Mouse (Mus musculus) ES-E14 (cell line): ENCODE data around the gene Gm21885. TPM values are rescaled to one million over a fixed set of nuclear protein-coding genes. Genes with fewer than 3 reads are reported as not detected.

ENCODE experiments used
- DNase-seq: peaks from one replicate; pipeline ENCODE4 v3.0.0-alpha.2; 2013; ENCODE audit warnings: low read depth, low spot score
- H3K27ac ChIP-seq: 2 replicates; pipeline ENCODE4 v1.5.1; 2012; ENCODE audit warnings: low read depth, mild to moderate bottlenecking, low read length, moderate library complexity, mixed read lengths; ENCODE audit not compliant: poor library complexity, insufficient read depth, severe bottlenecking
- H3K36me3 ChIP-seq: 2 replicates; pipeline ENCODE4 v1.6.1; 2012; ENCODE audit warnings: mild to moderate bottlenecking, low read length, moderate library complexity, mixed read lengths; ENCODE audit not compliant: control insufficient read depth, poor library complexity, insufficient read depth, severe bottlenecking
- H3K4me1 ChIP-seq, 2 experiments: fragments of 150-350 bp in 1 of 2; sonication (generic) in 1 of 2; 2 replicates each; pipeline ENCODE4 v1.6.1; 2012; ENCODE audit warnings: low read length in 2 of 2, mild to moderate bottlenecking in 1 of 2, mixed read lengths in 1 of 2; ENCODE audit not compliant: control insufficient read depth in 2 of 2, insufficient read depth in 2 of 2, poor library complexity in 1 of 2
- H3K4me3 ChIP-seq, 2 experiments: fragments of 150-350 bp in 1 of 2; sonication (generic) in 1 of 2; 2 replicates each; pipeline ENCODE4 v1.5.1; 2012; ENCODE audit warnings: low read length in 2 of 2, low read depth in 1 of 2, mild to moderate bottlenecking in 1 of 2, mixed read lengths in 1 of 2; ENCODE audit not compliant: insufficient read depth in 1 of 2, poor library complexity in 1 of 2, severe bottlenecking in 1 of 2
- H3K9ac ChIP-seq: 2 replicates; pipeline ENCODE4 v1.6.1; 2012; ENCODE audit warnings: low read depth, mild to moderate bottlenecking, low read length, mixed read lengths; ENCODE audit not compliant: poor library complexity, insufficient read depth, severe bottlenecking
- H3K9me3 ChIP-seq: fragments of 150-350 bp; sonication (generic); 2 replicates; pipeline ENCODE4 v1.6.1; 2012; ENCODE audit warnings: low read depth, mild to moderate bottlenecking, low read length; ENCODE audit not compliant: control insufficient read depth, insufficient read depth
- CHD2 ChIP-seq: IDR thresholded peaks from 2 replicates; pipeline ENCODE4 v1.6.1; 2014; ENCODE audit warnings: mild to moderate bottlenecking, low read depth, low read length, inconsistent platforms
- HCFC1 ChIP-seq: IDR thresholded peaks from 2 replicates; pipeline ENCODE4 v1.6.1; 2012; ENCODE audit warnings: low read length, inconsistent platforms, borderline replicate concordance; ENCODE audit not compliant: insufficient read depth
- MAFK ChIP-seq: IDR thresholded peaks from 2 replicates; pipeline ENCODE4 v1.6.1; 2014; ENCODE audit warnings: mild to moderate bottlenecking, low read depth, low read length, inconsistent platforms; ENCODE audit not compliant: insufficient read depth
- ZC3H11A ChIP-seq: IDR thresholded peaks from 2 replicates; pipeline ENCODE4 v1.6.1; 2012; ENCODE audit warnings: low read depth, mild to moderate bottlenecking, inconsistent platforms, low read length, borderline replicate concordance
- ZNF384 ChIP-seq: IDR thresholded peaks from 2 replicates; pipeline ENCODE4 v1.6.1; 2012; ENCODE audit warnings: low read depth, low read length, inconsistent platforms
- in situ Hi-C, 2 experiments: fragments of 600-800 bp; cut with MboI; formaldehyde crosslinking; loops; one replicate each; pipeline ENCODE4 v1.15.1; 2025; ENCODE audit warnings: low sequenced_read_pairs in 2 of 2, inconsistent platforms in 1 of 2; ENCODE audit not compliant: unreplicated experiment in 2 of 2
- total RNA-seq: library from RNA; depleted of rRNA; stranded (reverse); fragments of 300-350 nt; gene quantifications from 2 replicates; pipeline ENCODE4 v1.2.3, GENCODE M21; 2012

Gene Gm21885
- total RNA-seq, 1 experiment, result 0.40 TPM

DNA sequence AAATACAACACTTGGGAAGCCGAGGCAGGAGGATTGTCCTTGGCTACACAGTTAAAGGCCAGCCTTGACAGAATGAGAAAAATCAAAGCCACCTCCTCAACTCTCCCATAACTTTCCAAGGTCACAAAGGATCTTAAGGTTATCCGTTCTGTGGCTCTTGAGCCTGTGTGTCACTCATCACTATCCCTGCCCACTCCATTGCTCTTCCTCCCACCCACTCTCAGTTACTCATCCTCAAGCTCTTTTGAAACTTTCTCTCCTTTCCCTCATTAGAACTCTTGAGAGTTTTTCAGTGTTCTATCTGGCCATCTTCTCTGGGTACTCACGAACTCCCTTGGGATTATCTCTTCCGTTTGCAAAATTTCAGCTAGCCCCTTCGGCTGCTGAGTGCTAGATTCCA, 42.9 kb downstream of the Gm21885 start:
- no peak overlapping the region for H3K4me3 ChIP-seq
- H3K9ac ChIP-seq, result no peak overlapping the region
- H3K27ac ChIP-seq, result no peak overlapping the region
- H3K4me1 ChIP-seq, result peaks cover 0 to 9% of the 10 kb centered on the region in 2 experiments; a peak in 2 of 4 replicates
- no peaks in the 10 kb centered on the region for H3K9me3 ChIP-seq
- no peak for TF ChIP-seq MAFK
- no peak for TF ChIP-seq ZC3H11A
- TF ChIP-seq ZNF384, result no peak
- in situ Hi-C loops, result no loop called here
- no peaks in the 10 kb centered on the region for H3K36me3 ChIP-seq
- no peak for DNase-seq

DNA sequence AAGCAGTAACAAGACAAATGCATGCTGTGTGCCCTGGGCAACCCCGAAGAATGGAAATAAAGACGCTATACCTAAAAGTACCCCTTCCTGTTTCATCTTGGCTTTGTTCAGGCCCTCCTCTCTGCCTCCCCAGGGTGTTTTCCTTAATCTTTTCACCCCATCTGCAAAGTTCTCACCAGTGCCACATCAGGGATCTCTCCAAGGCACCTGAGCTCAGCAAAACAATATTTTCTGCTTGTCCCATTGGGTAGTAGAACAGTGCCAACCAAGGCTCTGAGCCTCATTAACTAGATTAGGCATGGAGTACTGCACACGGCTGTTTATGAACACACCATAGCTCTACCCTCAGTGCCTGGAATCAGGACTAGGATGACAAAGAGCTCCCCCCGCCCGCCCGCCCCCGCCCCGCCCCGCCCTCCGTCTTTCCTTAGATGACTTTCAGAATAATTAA, 45.3 kb downstream of the Gm21885 start:
- DNase-seq, result no peak
- Histone ChIP-seq H3K36me3 (no peaks in the 10 kb centered on the region), H3K9me3 (no peaks in the 10 kb centered on the region), H3K4me1 (0 out of 4 replicates have a peak, but pooled peaks cover 0 to 4% of the 10 kb centered on the region in 2 experiments), H3K4me3 (peak overlapping the region in 1 of 2 experiments; percentile 75; a peak in 2 of 4 replicates), H3K9ac (no peak overlapping the region), H3K27ac (no peak overlapping the region)
- TF ChIP-seq ZNF384 (no peak), MAFK (no peak), CHD2 (no peak), HCFC1 (no peak), ZC3H11A (no peak)
- in situ Hi-C loops, result no loop called here

GRCm38 (mm10) chr11:94327693-94328643, 46.3 kb downstream of the Gm21885 start, which contains the start of gene Ankrd40:
Gene Ankrd40 (plus strand): TSS chr11:94328001.
- Histone ChIP-seq H3K9me3 (no peaks in the 10 kb centered on the region), H3K9ac (peak within 1 kb of the TSS; percentile 92), H3K4me1 (0 out of 4 replicates have a peak, but pooled peaks cover 0 to under 1% of the 10 kb centered on the region in 2 experiments), H3K36me3 (no peaks in the 10 kb centered on the region), H3K4me3 (peak within 1 kb of the TSS; percentile 75 to 82), H3K27ac (peak within 1 kb of the TSS; percentile 49; the same call in 1 of the 2 replicates)
- TF ChIP-seq CHD2 (no peak), ZC3H11A (no peak), HCFC1 (peak; percentile 86), ZNF384 (peak; percentile 82; the same call in 1 of the 2 replicates), MAFK (no peak)
- in situ Hi-C loops, result no loop called here
- peak; percentile 79 for DNase-seq

- Histone ChIP-seq H3K27ac (peak overlapping the region; percentile 49; the same call in 1 of the 2 replicates), H3K9ac (no peak overlapping the region; the same call in 1 of the 2 replicates), H3K36me3 (no peaks in the 10 kb centered on the region), H3K4me1 (no peaks in the 10 kb centered on the region), H3K4me3 (peak overlapping the region; percentile 75 to 82), H3K9me3 (no peaks in the 10 kb centered on the region)
- TF ChIP-seq ZC3H11A (no peak), CHD2 (no peak), MAFK (no peak), ZNF384 (no peak), HCFC1 (no peak)
- DNase-seq, result no peak
- in situ Hi-C loops, result no loop called here
Measured at GRCm38 (mm10) chr11:94328644-94329025, 47.0 kb downstream of the Gm21885 start.
